Mouse (Mus musculus) adrenal gland (tissue): ENCODE measurements around the gene Plscr2.

Experiments used
- intact Hi-C: fragments of 180-260 bp; cut with DNase I; formaldehyde crosslinking; loops from one replicate; pipeline ENCODE4 v1.15.1; 2025
- long read RNA-seq, 2 experiments: library from polyadenylated mRNA; unstranded; transcript quantifications; one replicate each; pipeline ENCODE4 v2.0.0; 2020; ENCODE audit warnings: borderline replicate concordance in 1 of 2; ENCODE audit not compliant: insufficient replicate concordance in 1 of 2

Gene Plscr2
- long read RNA-seq, experiment 1, transcript Plscr2-201 (8 exons, 1,874 nt), result major isoform, 19 of 26 reads
- long read RNA-seq, experiment 1, partial matches to known transcripts, result 4 of 26 reads
- long read RNA-seq, experiment 1, other reads (novel, unspliced or antisense), result 3 of 26 reads
- long read RNA-seq, experiment 2, transcript Plscr2-201 (8 exons, 1,874 nt), result major isoform, 17 of 20 reads
- long read RNA-seq, experiment 2, partial matches to known transcripts, result 3 of 20 reads
- long read RNA-seq, experiment 2, other reads (novel, unspliced or antisense), result 0 of 20 reads

DNA sequence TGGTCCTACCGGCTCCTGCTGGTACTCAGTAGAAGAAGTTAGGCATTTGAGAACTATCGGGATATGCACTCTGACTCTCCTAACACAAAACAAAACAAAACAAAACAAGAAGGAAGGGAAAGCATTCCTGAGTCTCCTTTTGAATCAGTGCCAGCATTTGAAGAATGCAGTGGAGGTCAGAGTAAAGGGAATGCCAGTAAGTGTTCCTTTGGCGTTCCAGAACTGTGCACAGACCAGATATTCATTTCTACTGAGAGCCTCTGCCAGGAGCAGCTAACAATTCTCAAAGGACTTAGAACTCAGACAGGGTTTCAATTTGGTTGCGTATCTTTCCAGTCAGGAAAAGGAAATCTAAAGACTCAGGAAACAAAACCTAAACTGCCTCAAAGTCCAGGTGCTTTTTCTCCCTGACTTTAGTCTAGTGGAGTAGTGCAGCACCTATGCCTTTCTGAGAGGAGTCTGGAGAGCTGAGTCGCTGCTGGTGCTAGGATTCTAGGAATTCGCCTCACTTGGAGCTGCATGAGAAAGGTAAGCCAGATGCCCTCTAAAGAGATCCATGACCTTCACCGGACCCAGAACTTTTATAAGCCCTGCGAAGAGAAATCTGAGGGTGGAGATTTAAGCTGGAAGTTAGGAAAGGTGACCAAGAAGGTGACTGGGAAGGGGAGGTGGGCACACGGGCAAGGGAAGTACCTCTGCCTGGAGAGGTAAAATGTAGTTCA is at the start of gene Plscr2:
Gene Plscr2, plus strand, starts transcription at position 117 of the 722 bp plus-strand sequence.
- intact Hi-C loops, result loop anchor here (2.0 kb wide), 1 partner anchor 55 kb away; no protein-coding TSS in a partner anchor

DNA sequence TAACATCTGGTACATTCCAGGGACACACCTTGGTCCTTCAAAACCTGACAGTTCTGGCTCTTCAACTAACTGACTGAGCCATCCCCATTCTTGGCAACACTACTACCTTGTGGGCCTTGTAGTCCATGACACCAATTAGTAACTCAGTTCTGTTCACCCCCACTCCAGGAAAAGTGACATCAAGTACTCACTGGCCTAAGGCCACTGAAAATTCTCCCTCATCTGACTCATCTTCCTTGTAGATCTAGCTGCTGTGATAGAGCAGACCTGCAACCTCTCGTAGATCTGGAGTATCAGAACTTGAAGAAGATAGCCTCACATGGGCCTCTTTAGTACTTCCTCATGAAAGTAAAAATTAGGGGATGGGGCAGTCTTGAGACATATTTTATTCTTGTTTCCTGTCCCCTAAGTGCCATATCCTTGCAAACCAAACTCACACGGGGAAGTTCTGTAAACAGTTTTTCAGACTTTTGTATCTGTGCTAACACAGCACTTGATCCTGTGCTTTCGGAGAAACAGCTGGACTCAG is 49.2 kb upstream of the Plscr2 start:
- intact Hi-C loops, result no loop called here

- intact Hi-C loops, result no loop called here
Measured at GRCm38 (mm10) chr9:92226795-92227194, 48.6 kb upstream of the Plscr2 start.

DNA sequence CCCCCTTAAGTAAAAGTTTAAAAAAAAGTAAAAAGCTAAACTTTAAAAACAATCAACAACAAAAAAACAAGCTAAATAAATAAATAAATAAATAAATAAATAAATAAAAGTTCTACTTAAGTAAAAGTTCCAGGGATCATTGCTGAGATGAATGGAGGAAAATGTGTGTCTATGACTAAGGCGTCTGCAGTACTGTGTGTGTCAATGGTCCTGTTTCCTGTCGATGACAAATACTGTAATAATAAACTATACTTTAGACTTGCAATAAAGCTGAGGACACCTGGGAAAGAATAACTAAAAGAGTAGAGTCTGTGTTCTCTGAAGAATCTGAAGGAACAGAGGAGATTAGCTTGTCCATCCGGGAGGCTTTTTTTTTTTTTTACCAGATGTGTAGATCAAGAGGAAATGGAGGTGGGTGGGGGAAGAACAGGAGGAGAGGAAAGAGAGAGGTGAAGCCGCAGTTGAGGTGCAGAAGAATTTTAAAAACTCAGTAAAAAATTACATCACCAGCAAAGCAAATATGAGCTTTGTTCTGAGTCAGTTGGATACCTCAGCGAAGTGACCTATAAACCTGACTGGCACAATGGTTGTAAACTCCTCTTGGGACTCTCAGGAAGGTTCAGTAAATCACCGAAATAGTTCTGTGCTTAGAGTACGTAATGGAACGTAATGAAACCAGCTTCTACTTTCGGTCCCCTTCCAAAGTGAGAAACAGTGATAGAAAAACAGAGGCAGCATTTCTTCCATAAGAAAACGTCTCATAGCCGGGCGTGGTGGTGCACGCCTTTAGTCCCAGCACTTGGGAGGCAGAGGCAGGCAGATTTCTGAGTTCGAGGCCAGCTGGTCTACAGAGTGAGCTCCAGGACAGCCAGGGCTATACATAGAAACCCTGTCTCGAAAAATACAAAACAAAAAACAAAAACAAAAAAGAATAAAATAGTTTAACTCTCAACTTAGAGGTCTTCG is 46.3 kb upstream of the Plscr2 start:
- intact Hi-C loops, result no loop called here

DNA sequence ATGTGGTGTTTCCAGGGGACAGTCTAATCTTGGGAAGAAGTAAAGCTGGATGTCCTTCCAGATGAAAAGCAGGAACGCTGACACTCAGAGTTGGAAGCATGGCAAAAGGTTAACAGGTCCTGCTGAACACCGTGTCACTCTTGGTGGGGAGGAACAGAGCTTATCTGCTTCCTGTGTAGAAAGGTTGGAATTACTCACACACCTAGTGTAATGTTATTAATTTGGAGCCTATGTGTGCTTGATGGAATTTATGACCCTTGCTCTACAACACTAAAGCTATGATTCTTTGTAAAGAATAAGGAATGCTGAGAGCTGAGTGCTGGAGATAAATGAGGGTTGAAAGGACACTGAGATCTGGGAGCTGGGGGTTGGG is 45.6 kb upstream of the Plscr2 start:
- intact Hi-C loops, result no loop called here

GRCm38 (mm10) chr9:92234901-92235458 is 40.4 kb upstream of the Plscr2 start:
- intact Hi-C loops, result no loop called here

DNA sequence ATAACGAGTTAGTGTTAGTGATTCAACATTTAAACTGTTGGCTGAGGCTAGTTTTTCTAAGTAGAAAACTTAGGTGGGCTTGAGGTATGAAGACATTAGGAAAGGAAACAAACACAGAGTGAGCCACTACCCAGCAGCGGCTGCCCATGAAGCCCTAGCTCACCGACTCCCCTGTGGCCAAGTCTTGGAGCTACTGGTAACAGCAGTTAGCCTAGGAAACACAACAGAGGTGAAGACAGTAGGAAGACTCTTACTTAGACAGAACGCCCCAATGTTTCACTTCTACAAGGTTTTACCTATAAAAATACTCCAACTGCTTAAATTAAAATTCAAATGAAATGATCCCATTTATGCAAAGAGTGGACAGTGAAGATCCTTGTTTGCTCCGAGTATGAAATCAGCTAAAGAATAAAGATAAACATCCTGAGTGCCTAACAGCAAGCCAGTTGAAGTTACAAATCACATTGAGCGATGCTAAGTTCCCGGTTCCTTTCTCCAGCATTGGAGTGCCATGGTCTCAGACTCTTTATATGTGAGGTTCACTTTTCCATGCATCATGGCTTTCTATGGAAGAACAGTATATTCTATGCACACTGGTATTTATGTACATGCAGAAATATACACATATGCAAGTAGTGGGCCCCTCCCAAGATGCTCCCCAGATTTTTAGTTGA is 26.5 kb upstream of the Plscr2 start:
- intact Hi-C loops, result no loop called here

DNA sequence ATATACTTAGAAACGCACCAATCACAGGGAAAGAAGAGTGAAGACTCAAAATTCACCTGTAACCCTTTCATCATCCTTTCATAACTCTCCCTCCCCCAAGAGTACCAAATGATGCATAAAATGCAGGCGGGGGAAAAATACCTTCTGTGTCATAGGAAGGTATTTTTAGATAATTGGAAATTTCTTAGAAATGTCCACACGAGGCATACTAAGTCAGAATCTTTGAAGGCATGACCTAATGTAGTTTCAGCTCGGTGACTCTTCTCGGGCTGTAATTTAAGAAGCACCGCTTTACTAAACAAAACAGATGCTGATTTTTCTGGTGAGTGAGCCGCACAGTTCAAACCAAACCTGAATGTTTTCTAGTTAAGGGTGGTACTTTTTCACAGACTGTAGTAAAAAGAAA is 26.0 kb upstream of the Plscr2 start, which contains the start of gene Plscr1:
Gene Plscr1, plus strand, starts transcription at position 304 of the 406 bp plus-strand sequence.
- intact Hi-C loops, result no loop called here

- intact Hi-C loops, result no loop called here
Measured at GRCm38 (mm10) chr9:92249987-92250772, 25.2 kb upstream of the Plscr2 start.

- intact Hi-C loops, result no loop called here
Measured at GRCm38 (mm10) chr9:92252718-92253117, 22.7 kb upstream of the Plscr2 start.

DNA sequence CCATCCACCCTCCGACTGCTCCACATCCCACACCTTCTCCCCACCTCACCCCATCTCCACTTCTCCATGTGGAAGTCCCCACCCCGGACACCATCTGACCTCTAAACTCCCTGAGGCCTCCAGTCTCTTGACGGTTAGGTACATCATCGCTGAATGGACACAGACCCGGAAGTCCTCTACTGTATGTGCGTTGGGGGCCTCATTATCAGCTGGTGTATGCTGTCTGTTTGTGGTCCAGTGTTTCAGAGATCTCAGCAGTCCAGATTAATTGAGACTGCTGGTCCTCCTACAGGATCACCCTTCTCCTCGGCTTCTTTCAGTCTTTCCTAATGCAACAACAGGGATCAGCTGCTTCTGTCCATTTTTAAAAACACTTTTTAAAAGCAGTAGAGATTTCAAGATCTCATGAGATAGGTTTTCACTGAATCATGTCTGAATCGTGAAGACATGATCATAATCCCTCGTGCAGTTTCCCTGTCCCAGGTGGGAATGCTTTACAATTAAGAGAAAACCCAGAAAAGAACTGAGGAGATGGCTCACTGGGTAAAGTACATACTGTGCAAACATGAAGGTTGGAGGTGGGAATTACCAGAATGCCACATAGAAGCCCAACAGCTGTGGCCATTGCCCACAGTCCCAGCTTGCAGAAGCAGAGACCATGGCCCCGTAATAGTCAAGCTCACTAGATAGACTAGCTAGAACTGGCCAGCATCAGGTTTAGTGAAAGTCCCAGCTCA is 21.6 kb upstream of the Plscr2 start:
- intact Hi-C loops, result no loop called here

- intact Hi-C loops, result no loop called here
Measured at GRCm38 (mm10) chr9:92260481-92261159, 14.8 kb upstream of the Plscr2 start.

- intact Hi-C loops, result no loop called here
Measured at GRCm38 (mm10) chr9:92265719-92266118, 9.7 kb upstream of the Plscr2 start.

DNA sequence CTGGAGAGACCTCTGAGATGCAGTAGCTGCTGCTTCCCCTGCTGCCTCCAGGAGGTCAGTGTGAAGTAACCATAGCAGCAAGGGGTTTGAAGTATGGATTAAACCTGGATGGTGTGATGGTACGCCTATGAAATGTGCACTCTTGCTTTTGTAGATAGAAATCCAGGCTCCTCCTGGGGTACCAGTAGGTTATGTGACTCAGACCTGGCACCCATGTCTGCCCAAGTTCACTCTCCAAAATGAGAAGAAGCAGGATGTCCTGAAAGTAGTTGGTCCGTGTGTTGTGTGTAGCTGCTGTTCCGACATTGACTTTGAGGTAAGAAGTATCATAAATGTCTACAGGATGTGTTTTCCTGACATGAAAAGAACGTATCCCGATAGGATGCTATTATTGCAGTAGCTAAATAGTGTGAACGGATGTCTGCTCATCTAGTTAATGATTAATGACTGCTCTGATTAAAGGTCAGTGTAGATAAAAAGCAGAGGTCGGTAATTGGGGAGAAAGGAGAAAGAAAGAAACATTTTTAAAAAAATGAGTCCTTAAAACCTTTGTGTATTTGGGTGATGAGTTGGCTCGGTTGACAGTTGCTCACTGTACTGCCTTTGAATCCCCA is 8.7 kb upstream of the Plscr2 start:
- intact Hi-C loops, result no loop called here

DNA sequence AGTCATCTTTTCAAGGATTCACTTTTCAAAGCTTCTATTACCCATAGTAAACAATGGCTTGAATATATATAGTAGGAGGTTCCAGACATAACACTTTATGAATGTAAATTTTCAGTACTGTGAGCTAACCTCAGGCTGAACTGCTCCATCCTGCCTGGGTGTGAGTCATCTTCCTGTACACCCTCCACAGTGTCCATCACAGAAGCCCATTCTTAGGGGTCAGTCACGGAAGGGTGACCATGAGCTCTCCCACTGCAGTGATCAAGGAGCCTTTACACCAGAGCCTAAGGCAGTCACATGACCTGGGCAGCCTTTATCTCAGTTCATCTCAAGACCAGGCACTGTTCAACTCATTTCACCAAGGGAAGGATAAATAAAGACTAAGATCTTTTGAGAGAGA is 7.7 kb upstream of the Plscr2 start:
- intact Hi-C loops, result no loop called here

DNA sequence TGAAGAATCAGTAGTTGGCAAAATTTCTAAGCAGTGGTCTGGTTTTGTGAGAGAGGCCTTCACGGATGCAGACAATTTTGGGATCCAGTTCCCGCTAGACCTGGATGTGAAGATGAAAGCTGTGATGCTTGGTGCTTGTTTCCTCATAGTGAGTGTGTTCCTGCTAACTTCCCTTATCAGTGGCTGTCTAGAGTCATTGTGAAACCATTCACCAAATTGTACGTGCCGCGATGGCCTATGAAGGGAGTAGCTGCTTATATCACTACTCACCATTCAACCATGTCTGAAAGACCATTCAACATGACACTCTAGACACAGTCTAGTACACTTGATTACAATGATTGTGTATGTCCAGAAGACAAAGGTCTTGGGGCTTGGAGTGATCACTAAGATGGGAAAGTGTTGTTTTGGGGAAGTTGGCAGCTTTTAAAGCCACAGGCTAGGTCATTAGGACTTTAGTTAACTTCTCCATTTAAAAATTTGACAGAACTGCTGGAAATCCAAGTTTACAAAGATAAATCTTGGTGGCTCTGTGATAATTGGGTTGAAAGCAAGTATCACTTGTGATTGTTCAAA is 5.5 kb upstream of the Plscr2 start:
- intact Hi-C loops, result no loop called here

GRCm38 (mm10) chr9:92270927-92271326 is 4.5 kb upstream of the Plscr2 start:
- intact Hi-C loops, result no loop called here

- intact Hi-C loops, result no loop called here
Measured at GRCm38 (mm10) chr9:92272650-92273049, 2.8 kb upstream of the Plscr2 start.
